ENCODE assay signal across 22 mouse cellular contexts in the genomic region with DNA sequence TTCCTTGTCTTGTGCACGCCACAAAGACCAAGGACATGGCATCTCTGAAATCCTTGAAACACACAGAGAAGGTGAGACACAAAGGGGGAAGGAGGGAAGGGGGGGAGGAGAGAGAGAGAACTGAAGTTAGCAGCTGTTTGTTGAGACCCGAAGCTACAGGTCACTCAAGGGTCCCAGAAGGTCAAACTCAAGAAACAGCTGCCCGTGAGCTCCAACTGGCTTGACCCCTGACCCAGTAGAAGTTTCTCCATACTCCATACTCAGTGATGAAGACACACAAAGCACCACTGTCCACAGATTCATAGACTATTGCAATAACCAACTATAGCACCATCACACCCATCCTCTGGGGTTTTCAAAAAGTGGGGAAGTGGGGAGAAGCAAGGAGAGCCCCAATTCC.
DNase-seq lines count a peak whose midpoint lies in the region; ATAC-seq and TF ChIP-seq lines count a peak whose summit lies in the region.
"Had no signal": no experiment of that assay in that cellular context is flagged by ENCODE, and none has a peak within 500 bp of the region (broad histone marks: within the 10 kb centered on the region; RNA-seq: fewer than 3 reads in every experiment).

No protein-coding gene starts in this region.

- H3K4me3 ChIP-seq in forebrain, embryonic 10.5 days: no peak overlapping the region
- H3K4me3 ChIP-seq in forebrain, embryonic 15.5 days: no peak overlapping the region
- no peak overlapping the region for H3K4me3 ChIP-seq in midbrain, embryonic 13.5 days (replicated peaks)
- no peak overlapping the region for H3K4me3 ChIP-seq in midbrain, postnatal 0 days (ENCODE audit: low read depth, low read length)
- H3K4me3 ChIP-seq in embryonic facial prominence, embryonic 15.5 days (replicated peaks): no peak overlapping the region
- no peak overlapping the region for H3K4me3 ChIP-seq in left cerebral cortex, adult 2 months
- H3K4me3 ChIP-seq: forebrain, embryonic 12.5 days; heart, adult 2 months; heart, embryonic 10.5 days; heart, embryonic 13.5 days; hindbrain, embryonic 13.5 days; intestine, embryonic 15.5 days had no signal

- no peaks in the 10 kb centered on the region for H3K27me3 ChIP-seq in forebrain, embryonic 10.5 days (ENCODE audit: poor library complexity, severe bottlenecking)
- H3K27me3 ChIP-seq in forebrain, embryonic 15.5 days: no peaks in the 10 kb centered on the region
- H3K27me3 ChIP-seq in midbrain, embryonic 13.5 days: no peaks in the 10 kb centered on the region
- H3K27me3 ChIP-seq in midbrain, postnatal 0 days (ENCODE audit: insufficient read depth, low read length): no peaks in the 10 kb centered on the region
- H3K27me3 ChIP-seq in embryonic facial prominence, embryonic 15.5 days: no peaks in the 10 kb centered on the region
- H3K27me3 ChIP-seq: forebrain, embryonic 12.5 days; hindbrain, embryonic 13.5 days; intestine, embryonic 15.5 days had no signal

- peaks cover 58% of the 10 kb centered on the region for H3K4me1 ChIP-seq in forebrain, embryonic 10.5 days
- H3K4me1 ChIP-seq in forebrain, embryonic 15.5 days: peaks cover 12% of the 10 kb centered on the region
- peaks cover 40% of the 10 kb centered on the region for H3K4me1 ChIP-seq in midbrain, embryonic 13.5 days (replicated peaks)
- peaks cover 1% of the 10 kb centered on the region; the same call in 1 of the 2 replicates for H3K4me1 ChIP-seq in midbrain, postnatal 0 days (ENCODE audit: insufficient read depth, low read length)
- peaks cover 25% of the 10 kb centered on the region for H3K4me1 ChIP-seq in embryonic facial prominence, embryonic 15.5 days
- H3K4me1 ChIP-seq: heart, embryonic 13.5 days had no signal

- 0 out of 2 replicates have a peak, but pooled peaks cover 3% of the 10 kb centered on the region for H3K9me3 ChIP-seq in forebrain, embryonic 10.5 days
- H3K9me3 ChIP-seq in forebrain, embryonic 15.5 days: no peaks in the 10 kb centered on the region
- H3K9me3 ChIP-seq in midbrain, embryonic 13.5 days: no peaks in the 10 kb centered on the region
- H3K9me3 ChIP-seq in midbrain, postnatal 0 days (ENCODE audit: low read length): no peaks in the 10 kb centered on the region
- H3K9me3 ChIP-seq in embryonic facial prominence, embryonic 15.5 days (replicated peaks): no peaks in the 10 kb centered on the region
- H3K9me3 ChIP-seq: forebrain, embryonic 12.5 days; heart, embryonic 10.5 days; heart, embryonic 13.5 days; hindbrain, embryonic 13.5 days; intestine, embryonic 15.5 days had no signal

- 66% methylated on average over 3 of the region's 3 CpGs for WGBS in forebrain, embryonic 10.5 days
- 74% methylated on average over 3 of the region's 3 CpGs for WGBS in forebrain, embryonic 15.5 days
- WGBS in midbrain, embryonic 13.5 days: 69% methylated on average over 3 of the region's 3 CpGs
- 76% methylated on average over 3 of the region's 3 CpGs for WGBS in midbrain, postnatal 0 days
- WGBS in embryonic facial prominence, embryonic 15.5 days: 55% methylated on average over 3 of the region's 3 CpGs

- ATAC-seq in forebrain, embryonic 15.5 days (replicated peaks): no peak
- ATAC-seq in midbrain, embryonic 13.5 days: no peak
- ATAC-seq in midbrain, postnatal 0 days (ENCODE audit: low FRiP score): no peak
- ATAC-seq in embryonic facial prominence, embryonic 15.5 days (ENCODE audit: insufficient number of reproducible peaks, low FRiP score, low TSS enrichment, low read depth): no peak
- ATAC-seq: CD4-positive, CD25-positive, alpha-beta regulatory T cell, adult 4 months; hindbrain, embryonic 16.5 days had no signal

- TF ChIP-seq CTCF in midbrain, postnatal 0 days (IDR thresholded peaks at IDR 0.05): no peak
- no peak for TF ChIP-seq CTCF in left cerebral cortex, adult 2 months (IDR thresholded peaks at IDR 0.05)

- intact Hi-C loops in left cerebral cortex, adult 2 months (cut with DNase I): no loop called here

- no peak overlapping the region for H3K4me2 ChIP-seq in forebrain, embryonic 15.5 days (replicated peaks)
- H3K4me2 ChIP-seq in midbrain, embryonic 13.5 days (replicated peaks): no peak overlapping the region
- no peak overlapping the region for H3K4me2 ChIP-seq in midbrain, postnatal 0 days (ENCODE audit: low read depth, low read length, poor library complexity, severe bottlenecking)
- no peak overlapping the region for H3K4me2 ChIP-seq in embryonic facial prominence, embryonic 15.5 days (replicated peaks)
- H3K4me2 ChIP-seq: forebrain, embryonic 12.5 days; heart, embryonic 13.5 days; hindbrain, embryonic 13.5 days; intestine, embryonic 15.5 days had no signal

- DNase-seq in forebrain, embryonic 10.5 days (ENCODE audit: extremely low spot score, low spot score): no peak
- no peak for DNase-seq in midbrain, postnatal 0 days (ENCODE audit: low spot score)
- no peak for DNase-seq in left cerebral cortex, adult 2 months (ENCODE audit: extremely low spot score in 1 of 2, low spot score in 2 of 2)
- DNase-seq: cerebellum, adult 11 months; cerebellum, adult 2 months; cerebellum, adult 9-11 months; cerebellum, postnatal 25 days; gastrocnemius, postnatal 10 days; gastrocnemius, postnatal 36 days; heart, adult 2 months; heart, postnatal 14 days; heart, postnatal 4 days had no signal

- H3K9ac ChIP-seq in forebrain, embryonic 15.5 days (replicated peaks): no peak overlapping the region
- no peak overlapping the region for H3K9ac ChIP-seq in midbrain, embryonic 13.5 days (replicated peaks)
- H3K9ac ChIP-seq in midbrain, postnatal 0 days (replicated peaks; ENCODE audit: low read length, poor library complexity, severe bottlenecking): no peak overlapping the region
- H3K9ac ChIP-seq in embryonic facial prominence, embryonic 15.5 days: no peak overlapping the region
- H3K9ac ChIP-seq: forebrain, embryonic 12.5 days; heart, embryonic 13.5 days; hindbrain, embryonic 13.5 days; intestine, embryonic 15.5 days had no signal

- H3K36me3 ChIP-seq in forebrain, embryonic 10.5 days (replicated peaks): peaks cover 33% of the 10 kb centered on the region
- H3K36me3 ChIP-seq in forebrain, embryonic 15.5 days: no peaks in the 10 kb centered on the region
- peaks cover 7% of the 10 kb centered on the region for H3K36me3 ChIP-seq in midbrain, embryonic 13.5 days
- no peaks in the 10 kb centered on the region for H3K36me3 ChIP-seq in midbrain, postnatal 0 days (ENCODE audit: insufficient read depth, low read length)
- no peaks in the 10 kb centered on the region for H3K36me3 ChIP-seq in embryonic facial prominence, embryonic 15.5 days
- H3K36me3 ChIP-seq: heart, embryonic 10.5 days; heart, embryonic 13.5 days had no signal

- H3K27ac ChIP-seq in forebrain, embryonic 10.5 days: peak overlapping the region; percentile 44; the same call in 1 of the 2 replicates
- no peak overlapping the region for H3K27ac ChIP-seq in forebrain, embryonic 15.5 days (replicated peaks)
- 0 out of 2 replicates have a peak overlapping the region, but pooled peaks have one; percentile 25 for H3K27ac ChIP-seq in midbrain, embryonic 13.5 days
- H3K27ac ChIP-seq in midbrain, postnatal 0 days (ENCODE audit: low read depth, low read length): no peak overlapping the region
- 0 out of 2 replicates have a peak overlapping the region, but pooled peaks have one; percentile 11 for H3K27ac ChIP-seq in embryonic facial prominence, embryonic 15.5 days (replicated peaks)
- no peak overlapping the region for H3K27ac ChIP-seq in left cerebral cortex, adult 2 months
- H3K27ac ChIP-seq: forebrain, embryonic 12.5 days; heart, adult 2 months; heart, embryonic 10.5 days; heart, embryonic 13.5 days; hindbrain, embryonic 13.5 days; intestine, embryonic 15.5 days had no signal

Comparison
In these comparisons a context has a peak if more than half of its experiments do, and no peak if none do; other contexts are left out.
1. H3K27ac ChIP-seq: peak in forebrain, embryonic 10.5 days (single experiment), midbrain, embryonic 13.5 days (single experiment) and embryonic facial prominence, embryonic 15.5 days (single experiment); none in forebrain, embryonic 15.5 days (single experiment), midbrain, postnatal 0 days (single experiment) and left cerebral cortex, adult 2 months (single experiment).